Mouse (Mus musculus) heart, adult 11 months (tissue): Measurements from ENCODE around the gene Gm9.
"Not testable (repeated sequence)": the region's sequence is repeated elsewhere in the genome, so short reads cannot be mapped to it uniquely, and the experiment has no call there.

ENCODE experiments used
- DNase-seq: peaks from one replicate; pipeline ENCODE4 v3.0.0; 2022

The Gm9 gene

DNA sequence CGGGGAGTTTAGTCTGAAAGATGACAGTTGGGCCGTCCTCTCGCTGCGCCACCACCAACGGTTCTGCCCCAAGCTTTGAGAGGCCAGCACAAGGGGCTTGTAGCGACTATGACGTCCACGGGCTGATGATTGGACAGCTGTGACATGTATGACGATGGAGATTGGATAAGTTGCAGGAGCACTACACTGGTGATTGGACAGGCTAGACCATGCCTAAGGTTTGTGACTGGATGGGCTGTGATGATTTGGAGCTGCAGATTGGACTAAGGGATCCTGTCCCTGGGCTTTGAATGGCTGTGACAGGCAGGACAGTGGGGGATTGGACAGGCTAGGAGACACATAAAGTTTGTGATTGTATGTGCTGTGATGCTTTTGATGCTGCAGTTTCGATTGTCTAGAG, at the start of gene Gm9:
Gm9 (minus strand) TSS at position 101 of the 400 bp plus-strand sequence.
- no peak for DNase-seq

DNA sequence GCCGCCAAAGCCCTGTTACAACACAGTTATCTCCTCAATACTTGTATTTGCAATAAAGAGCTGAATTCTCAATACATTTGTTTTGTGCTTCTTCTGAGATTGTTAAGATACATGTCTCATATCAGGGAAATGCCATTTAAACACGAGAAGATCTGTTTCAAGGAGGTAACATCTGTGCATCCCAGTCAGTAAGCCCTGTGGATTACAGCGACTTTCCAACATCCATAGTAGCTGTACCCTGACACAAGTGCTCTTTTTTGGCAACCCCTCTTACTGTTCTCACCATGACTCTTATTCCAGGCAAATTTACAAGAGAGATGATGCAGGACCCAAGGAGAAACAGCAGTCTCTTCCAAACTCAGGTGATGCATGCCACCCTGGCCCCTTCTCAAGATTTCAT, 38.8 kb upstream of the Gm9 start, which contains the start of gene Rhox3a:
Rhox3a (plus strand) TSS at position 301 of the 400 bp plus-strand sequence.
- not testable (repeated sequence) for DNase-seq

DNA sequence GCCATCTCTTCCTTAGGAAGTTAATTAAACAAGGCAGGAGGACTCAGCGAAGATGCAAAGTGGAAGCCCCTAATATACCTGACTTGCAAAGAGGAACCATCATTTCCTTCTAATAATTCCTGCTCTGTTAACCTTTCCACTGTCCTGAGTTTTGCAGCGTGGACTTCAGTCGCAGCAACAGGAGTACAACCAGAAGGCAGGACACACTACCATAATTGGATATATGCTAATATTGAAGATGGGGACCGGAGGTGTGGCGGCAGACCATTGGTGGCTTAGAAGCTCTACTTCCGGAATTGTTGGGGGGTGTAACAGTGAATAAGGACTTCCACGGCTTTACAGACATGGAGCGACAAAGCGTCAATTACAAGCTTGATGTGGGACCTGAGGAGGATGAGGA, 33.8 kb upstream of the Gm9 start, which contains the start of gene Rhox2a:
Rhox2a (plus strand) TSS at position 301 of the 400 bp plus-strand sequence.
- DNase-seq = not testable (repeated sequence)

DNA sequence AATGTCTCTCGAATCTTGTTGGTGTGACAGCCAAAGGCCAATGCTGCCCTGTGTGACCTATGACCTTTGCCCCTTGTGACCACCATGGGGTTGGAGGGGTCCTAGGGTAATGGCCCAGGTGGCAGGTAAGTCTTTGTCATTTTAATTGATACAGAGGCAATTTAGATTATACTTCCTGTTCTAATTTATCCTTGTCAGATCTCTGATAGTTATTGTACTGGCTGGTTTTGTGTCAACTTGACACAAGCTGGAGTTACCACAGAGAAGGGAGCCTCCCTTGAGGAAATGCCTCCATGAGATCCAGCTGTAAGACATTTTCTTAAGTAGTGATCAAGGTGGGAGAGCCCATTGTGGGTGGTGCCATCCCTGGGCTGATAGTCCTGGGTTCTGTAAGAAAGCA, 11.3 kb upstream of the Gm9 start, which contains the start of gene Rhox1:
Rhox1 (minus strand) TSS at position 101 of the 400 bp plus-strand sequence.
- not testable (repeated sequence) for DNase-seq

DNA sequence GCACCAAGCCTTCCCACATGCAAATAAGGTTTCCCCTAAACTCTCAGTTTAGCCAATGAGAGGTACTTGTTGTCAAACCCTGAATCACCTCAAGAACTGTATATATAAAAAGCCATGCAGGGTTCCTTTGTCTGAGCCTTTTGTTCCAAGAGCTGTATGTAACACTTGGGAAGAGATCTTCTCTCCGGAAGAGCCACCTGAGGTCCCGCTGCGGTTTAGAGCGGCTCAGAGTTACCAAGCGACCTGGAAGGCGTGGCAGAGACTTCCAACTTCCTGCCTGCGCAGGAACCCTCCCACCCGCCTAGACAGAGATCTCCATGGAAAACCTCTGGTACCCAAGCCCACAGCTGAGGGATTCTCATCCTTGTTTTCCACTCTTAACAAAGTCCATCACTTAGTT, 12.2 kb downstream of the Gm9 start:
- DNase-seq = no peak

GRCm38 (mm10) chrX:37191744-37192379, 19.0 kb downstream of the Gm9 start:
- DNase-seq = no peak

DNA sequence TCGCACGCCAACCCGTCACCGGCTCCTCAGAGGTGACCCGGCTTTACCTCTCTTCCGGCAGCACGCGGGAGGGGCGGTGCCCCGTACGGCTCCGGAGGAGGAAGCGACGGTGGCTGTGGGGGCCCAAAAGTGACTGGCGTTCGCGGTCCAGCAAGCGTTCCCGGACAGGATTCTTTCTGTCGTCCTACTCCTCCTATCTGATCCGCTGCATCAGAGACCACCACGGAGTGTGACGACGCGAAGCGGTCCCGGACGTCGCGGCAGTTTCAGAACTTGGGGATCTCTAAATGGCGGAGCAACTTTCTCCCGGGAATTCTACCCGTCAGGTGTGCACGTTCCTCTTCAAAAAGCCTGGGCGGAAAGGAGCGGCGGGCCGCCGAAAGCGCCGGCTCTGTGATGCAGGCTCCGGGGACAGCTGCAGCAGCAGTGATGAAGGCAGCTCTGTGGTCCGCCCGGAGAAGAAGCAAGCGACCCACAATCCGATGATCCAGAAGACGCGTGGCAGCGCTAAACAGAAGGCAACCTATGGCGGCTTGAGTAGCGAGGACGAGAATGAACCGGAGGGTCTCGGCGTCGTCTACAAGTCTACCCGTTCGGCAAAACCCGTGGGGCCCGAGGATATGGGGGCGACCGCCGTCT, 19.6 kb downstream of the Gm9 start, which contains the start of the genes Ndufa1 and Rnf113a1:
Ndufa1 (minus strand) TSS at position 59 of the 639 bp plus-strand sequence.
Rnf113a1 (plus strand) TSS at position 141 of the 639 bp plus-strand sequence.
- DNase-seq = peak; percentile 98

GRCm38 (mm10) chrX:37190755-37191104, 20.1 kb downstream of the Gm9 start:
- no peak for DNase-seq

- not testable (repeated sequence) for DNase-seq
Observed at GRCm38 (mm10) chrX:37184401-37184800, 26.4 kb downstream of the Gm9 start.

- no peak for DNase-seq
Observed at GRCm38 (mm10) chrX:37168742-37169141, 42.1 kb downstream of the Gm9 start, which contains the start of gene Akap14. Gene Akap14, minus strand, starts transcription at chrX:37168842.

DNA sequence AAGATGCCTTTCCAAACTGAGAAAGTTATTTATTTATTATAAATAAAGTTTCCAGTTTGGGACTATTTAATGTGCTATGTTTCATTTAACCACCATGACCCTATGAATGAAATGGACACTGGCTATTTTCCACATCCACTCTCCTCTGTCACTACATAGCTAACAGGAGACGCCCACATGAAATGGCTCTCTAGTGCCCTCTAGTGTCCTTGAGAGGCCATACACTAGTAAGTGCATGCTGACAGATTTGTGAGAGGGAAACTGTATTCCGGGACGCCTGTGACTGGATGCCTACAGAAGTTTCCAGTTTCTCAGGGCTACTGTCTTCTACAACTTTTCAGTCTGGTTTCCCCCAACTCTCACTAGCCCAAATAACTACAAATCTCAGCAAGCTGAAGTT, 43.8 kb downstream of the Gm9 start:
- no peak for DNase-seq

DNA sequence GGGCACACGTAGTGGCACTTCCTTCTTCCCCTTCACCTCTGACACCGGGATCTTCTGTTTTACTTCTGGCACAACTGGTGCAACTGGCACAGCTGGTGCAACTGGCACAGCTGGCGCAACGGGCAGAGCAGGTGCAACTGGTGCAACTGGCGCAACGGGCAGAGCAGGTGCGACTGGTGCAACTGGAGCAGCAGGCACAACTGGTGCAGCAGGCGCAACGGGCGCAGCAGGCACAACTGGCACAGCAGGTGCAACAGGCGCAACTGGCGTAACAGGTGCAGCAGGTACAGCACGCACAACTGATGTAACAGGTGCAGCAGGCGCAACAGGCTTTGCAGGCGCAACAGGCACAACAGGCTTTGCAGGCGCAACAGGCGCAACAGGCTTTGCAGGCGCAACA, 47.7 kb downstream of the Gm9 start:
- DNase-seq = no peak

GRCm38 (mm10) chrX:37161169-37161568, 49.7 kb downstream of the Gm9 start:
- DNase-seq = no peak
